Mouse (Mus musculus) forebrain, embryonic 14.5 days (tissue): ENCODE results near the gene Gsc. TPM values are rescaled to one million over a fixed set of nuclear protein-coding genes. Genes with fewer than 3 reads are reported as not detected.
"Not testable (repeated sequence)": the region's sequence is repeated elsewhere in the genome, so short reads cannot be mapped to it uniquely, and the experiment has no call there.

Source experiments
- ATAC-seq: fragments of 200-750 bp; cut with Nextera tagmentation; 2 replicates; pipeline ENCODE4 v1.8.0; 2017; ENCODE audit warnings: mild to moderate bottlenecking, moderate library complexity
- DNase-seq: peaks from one replicate; pipeline ENCODE4 v3.0.0-alpha.2; 2015; ENCODE audit warnings: low spot score
- H3K27ac ChIP-seq: fragments of 300-500 bp; sonication (generic); 2 replicates; pipeline ENCODE4 v1.5.1; 2014; ENCODE audit warnings: low read depth, mild to moderate bottlenecking, control low read depth, low read length, moderate library complexity
- H3K27me3 ChIP-seq: fragments of 300-500 bp; sonication (generic); replicated peaks from 2 replicates; pipeline ENCODE4 v1.6.1; 2014; ENCODE audit warnings: low read length, control low read depth, mixed read lengths; ENCODE audit not compliant: control insufficient read depth, insufficient read depth
- H3K36me3 ChIP-seq: fragments of 300-500 bp; sonication (generic); 2 replicates; pipeline ENCODE4 v1.6.1; 2014; ENCODE audit warnings: low read length, control low read depth; ENCODE audit not compliant: control insufficient read depth, insufficient read depth
- H3K4me1 ChIP-seq: fragments of 300-500 bp; sonication (generic); 2 replicates; pipeline ENCODE4 v1.6.1; 2014; ENCODE audit warnings: antibody characterized with exemption, low read length, control low read depth; ENCODE audit not compliant: control insufficient read depth, insufficient read depth
- H3K4me2 ChIP-seq: fragments of 300-500 bp; sonication (generic); 2 replicates; pipeline ENCODE4 v1.6.1; 2014; ENCODE audit warnings: mild to moderate bottlenecking, control low read depth, low read length
- H3K4me3 ChIP-seq: fragments of 300-500 bp; sonication (generic); 2 replicates; pipeline ENCODE4 v1.5.1; 2014; ENCODE audit warnings: low read depth, low read length, control low read depth
- H3K9ac ChIP-seq: fragments of 300-500 bp; sonication (generic); 2 replicates; pipeline ENCODE4 v1.6.1; 2014; ENCODE audit warnings: mild to moderate bottlenecking, low read length, control low read depth, moderate library complexity
- H3K9me3 ChIP-seq: fragments of 300-500 bp; sonication (generic); replicated peaks from 2 replicates; pipeline ENCODE4 v1.6.1; 2016; ENCODE audit warnings: low read length, control low read depth, mixed read lengths; ENCODE audit not compliant: control insufficient read depth
- WGBS: fragments of 180-500 bp; shearing (Covaris S2); extraction: QIAGEN DNeasy Blood & Tissue Kit; methylation state at CpG from one replicate; pipeline ENCODE4 v1.1.7; 2014; 5-methylcytosine and 5-hydroxymethylcytosine counted together
- polyA plus RNA-seq: library from polyadenylated mRNA; unstranded; fragments of >200 nt; fragmentation: Nextera tagmentation; extraction: Ambion mirVana; gene quantifications from 2 replicates; pipeline ENCODE4 v1.2.1, GENCODE M21; 2014

Gsc gene
- polyA plus RNA-seq, 1 experiment from 2014 or later: 0.50 TPM

DNA sequence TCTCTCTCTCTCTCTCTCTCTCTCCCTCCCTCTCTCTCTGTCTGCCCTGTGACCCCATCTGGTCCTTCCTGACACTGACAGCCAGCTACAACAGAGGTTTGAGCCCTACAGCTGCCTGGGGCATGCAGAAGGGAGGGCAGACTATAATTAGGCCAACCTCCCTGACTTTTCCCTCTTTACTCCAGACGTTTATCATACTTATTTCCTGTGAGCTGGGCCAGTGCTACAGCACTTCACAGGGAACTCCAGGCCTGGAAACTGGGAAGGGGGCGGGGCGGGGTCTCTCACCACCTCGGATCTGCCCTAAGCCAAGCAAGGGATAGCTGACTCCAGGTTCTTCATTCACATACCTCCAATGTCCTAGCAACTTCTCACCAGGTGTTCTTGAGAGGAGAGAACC, 4.3 kb downstream of the Gsc start:
- H3K27me3 ChIP-seq: peaks cover 51% of the 10 kb centered on the region
- H3K9me3 ChIP-seq: no peaks in the 10 kb centered on the region
- no peak overlapping the region for H3K4me3 ChIP-seq
- DNase-seq (no peak), ATAC-seq (no peak)
- H3K27ac ChIP-seq: no peak overlapping the region
- H3K4me1 ChIP-seq: peaks cover 12% of the 10 kb centered on the region
- 7% methylated on average over 4 of the region's 4 CpGs for WGBS
- no peaks in the 10 kb centered on the region for H3K36me3 ChIP-seq
- no peak overlapping the region for H3K4me2 ChIP-seq
- H3K9ac ChIP-seq: no peak overlapping the region

GRCm38 (mm10) chr12:104467372-104467771, 5.8 kb downstream of the Gsc start:
- Histone ChIP-seq H3K9me3 (no peaks in the 10 kb centered on the region), H3K36me3 (no peaks in the 10 kb centered on the region), H3K27ac (no peak overlapping the region), H3K9ac (no peak overlapping the region), H3K4me2 (no peak overlapping the region), H3K4me3 (no peak overlapping the region), H3K4me1 (peaks cover 6% of the 10 kb centered on the region; the same call in 1 of the 2 replicates), H3K27me3 (peaks cover 44% of the 10 kb centered on the region)
- 31% methylated on average over 6 of the region's 6 CpGs for whole genome bisulfite sequencing
- DNase-seq: no peak
- ATAC-seq: no peak

GRCm38 (mm10) chr12:104466930-104467329, 6.2 kb downstream of the Gsc start:
- ATAC-seq (no peak), DNase-seq (no peak)
- H3K9ac ChIP-seq: no peak overlapping the region
- H3K27ac ChIP-seq: no peak overlapping the region
- H3K9me3 ChIP-seq: no peaks in the 10 kb centered on the region
- no peak overlapping the region for H3K4me2 ChIP-seq
- no peak overlapping the region for H3K4me3 ChIP-seq
- H3K27me3 ChIP-seq: peaks cover 39% of the 10 kb centered on the region
- peaks cover 3% of the 10 kb centered on the region; the same call in 1 of the 2 replicates for H3K4me1 ChIP-seq
- H3K36me3 ChIP-seq: no peaks in the 10 kb centered on the region
- 4% methylated on average over 7 of the region's 7 CpGs for WGBS

DNA sequence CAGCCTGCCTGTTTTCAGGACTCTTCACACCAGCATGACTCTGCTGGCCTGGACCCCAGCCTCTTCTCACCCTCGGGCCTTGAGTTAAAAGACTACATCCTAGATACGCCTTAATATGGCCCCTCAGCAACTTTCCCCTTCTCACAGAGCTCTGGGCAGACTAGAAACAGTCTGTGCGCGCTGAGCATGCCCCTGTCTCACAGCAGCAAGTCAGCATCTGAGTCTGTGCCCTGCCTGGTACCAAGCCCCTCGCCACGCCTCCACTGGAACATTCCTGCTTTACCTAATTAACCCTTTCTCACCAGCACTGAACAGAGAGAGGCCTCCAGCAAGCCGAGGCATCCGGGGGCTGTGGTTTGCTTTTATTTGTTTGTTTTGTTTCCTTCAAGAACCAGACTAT, 11.8 kb downstream of the Gsc start:
- Histone ChIP-seq H3K4me1 (no peaks in the 10 kb centered on the region), H3K27ac (no peak overlapping the region), H3K36me3 (no peaks in the 10 kb centered on the region), H3K4me3 (no peak overlapping the region), H3K4me2 (no peak overlapping the region), H3K9ac (no peak overlapping the region), H3K9me3 (no peaks in the 10 kb centered on the region), H3K27me3 (no peaks in the 10 kb centered on the region)
- ATAC-seq (no peak), DNase-seq (no peak)
- WGBS: 19% methylated on average over 8 of the region's 8 CpGs

- WGBS: 62% methylated on average over 6 of the region's 6 CpGs
Observed at GRCm38 (mm10) chr12:104459377-104459776, 13.8 kb downstream of the Gsc start.

GRCm38 (mm10) chr12:104453002-104453401, 20.1 kb downstream of the Gsc start:
- no peak for DNase-seq
- Histone ChIP-seq H3K27me3 (no peaks in the 10 kb centered on the region), H3K4me1 (no peaks in the 10 kb centered on the region), H3K4me3 (no peak overlapping the region), H3K36me3 (no peaks in the 10 kb centered on the region), H3K4me2 (no peak overlapping the region), H3K27ac (no peak overlapping the region), H3K9ac (no peak overlapping the region), H3K9me3 (no peaks in the 10 kb centered on the region; the same call in 1 of the 2 replicates)
- ATAC-seq: no peak
- 31% methylated on average over 1 of the region's 1 CpGs for WGBS

More at GRCm38 (mm10) chr12:104459377-104459776, 13.8 kb downstream of the Gsc start:
- DNase-seq (no peak), ATAC-seq (no peak)
- no peak overlapping the region for H3K4me3 ChIP-seq
- H3K27ac ChIP-seq: no peak overlapping the region
- H3K9me3 ChIP-seq: no peaks in the 10 kb centered on the region; the same call in 1 of the 2 replicates
- no peaks in the 10 kb centered on the region for H3K4me1 ChIP-seq
- H3K9ac ChIP-seq: no peak overlapping the region
- H3K4me2 ChIP-seq: no peak overlapping the region
- no peaks in the 10 kb centered on the region for H3K27me3 ChIP-seq
- H3K36me3 ChIP-seq: no peaks in the 10 kb centered on the region

DNA sequence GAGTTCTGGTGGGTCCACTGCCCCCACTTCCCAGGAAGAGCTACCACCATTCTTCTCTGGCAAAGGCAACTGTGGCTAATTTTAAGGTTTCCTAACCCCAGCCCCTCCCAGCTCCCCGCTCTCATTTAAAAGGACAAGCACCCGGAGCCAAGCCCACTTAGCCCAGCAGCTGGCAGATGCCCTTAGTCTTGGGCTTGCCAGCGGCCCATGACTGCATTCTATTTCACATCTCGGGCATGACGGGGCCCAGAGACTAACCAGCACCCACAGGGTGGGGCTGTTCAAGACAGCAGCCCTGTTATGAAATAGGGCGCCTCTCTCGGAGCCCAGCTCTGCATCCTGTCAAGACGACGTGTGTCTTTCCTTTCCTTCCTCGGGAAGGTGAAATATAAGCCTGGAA, 22.9 kb downstream of the Gsc start:
- Histone ChIP-seq H3K9ac (no peak overlapping the region), H3K36me3 (no peaks in the 10 kb centered on the region), H3K27me3 (no peaks in the 10 kb centered on the region), H3K4me1 (no peaks in the 10 kb centered on the region), H3K4me2 (no peak overlapping the region), H3K27ac (no peak overlapping the region), H3K9me3 (no peaks in the 10 kb centered on the region), H3K4me3 (no peak overlapping the region)
- DNase-seq: no peak
- no peak for ATAC-seq
- WGBS: 85% methylated on average over 10 of the region's 10 CpGs

- Histone ChIP-seq H3K9me3 (no peaks in the 10 kb centered on the region), H3K36me3 (no peaks in the 10 kb centered on the region), H3K4me2 (peak overlapping the region; percentile 7; the same call in 1 of the 2 replicates), H3K27me3 (no peaks in the 10 kb centered on the region), H3K9ac (no peak overlapping the region), H3K4me3 (no peak overlapping the region), H3K27ac (no peak overlapping the region), H3K4me1 (no peaks in the 10 kb centered on the region)
- DNase-seq (peak; percentile 46), ATAC-seq (no peak)
- WGBS: 36% methylated on average over 13 of the region's 13 CpGs
Observed at GRCm38 (mm10) chr12:104448099-104448498, 25.0 kb downstream of the Gsc start.

DNA sequence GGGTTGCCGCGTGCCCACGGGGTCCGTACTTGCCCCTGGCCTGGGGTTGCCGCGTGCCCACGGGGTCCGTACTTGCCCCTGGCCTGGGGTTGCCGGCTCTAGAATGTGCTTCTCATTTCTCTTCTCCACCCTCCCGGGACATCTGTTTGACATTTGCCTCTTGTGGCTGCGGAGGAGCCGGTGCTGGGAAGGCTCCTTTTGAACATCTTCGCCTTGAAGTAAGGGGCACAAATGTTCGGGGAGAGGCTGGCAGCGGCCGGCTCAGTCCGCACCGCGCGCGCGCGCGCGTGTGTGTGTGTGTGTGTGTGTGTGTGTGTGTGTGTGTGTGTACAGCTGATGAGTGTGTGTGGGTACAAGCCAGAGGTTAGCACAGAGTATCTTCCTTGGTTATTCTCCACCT, 26.1 kb downstream of the Gsc start:
- H3K4me2 ChIP-seq, H3K9me3 ChIP-seq, H3K4me1 ChIP-seq, H3K27ac ChIP-seq, H3K27me3 ChIP-seq, H3K4me3 ChIP-seq, H3K36me3 ChIP-seq, H3K9ac ChIP-seq, ATAC-seq, DNase-seq: not testable (repeated sequence)
- 90% methylated on average over 25 of the region's 25 CpGs for WGBS
